20 mouse cellular contexts compared by ENCODE assay signal in genomic region chr3:52119216-52119615, GRCm38 (mm10).
"Had no signal": no experiment of that assay in that cellular context is flagged by ENCODE, and none has a peak within 500 bp of the region (broad histone marks: within the 10 kb centered on the region; RNA-seq: fewer than 3 reads in every experiment).

No protein-coding gene starts in this region.

- H3K9ac ChIP-seq: hindbrain, embryonic 14.5 days; limb, embryonic 12.5 days; limb, embryonic 15.5 days; liver, embryonic 14.5 days; lung, embryonic 15.5 days; stomach, embryonic 15.5 days had no signal

- H3K27me3 ChIP-seq: limb, embryonic 12.5 days; limb, embryonic 15.5 days; lung, embryonic 15.5 days; stomach, embryonic 15.5 days had no signal

- DNase-seq: left cerebral cortex, postnatal 4 days; lung, adult 18-20 months; lung, postnatal 14 days; lung, postnatal 4 days; midbrain, embryonic 14.5 days; right cerebral cortex, adult 18-20 months; right cerebral cortex, postnatal 25 days; spleen, adult 18-20 months; thymus, adult 18-20 months; thymus, postnatal 36 days had no signal

- H3K4me1 ChIP-seq: lung, embryonic 15.5 days; stomach, embryonic 15.5 days had no signal

- H3K9me3 ChIP-seq: limb, embryonic 12.5 days; limb, embryonic 15.5 days; lung, embryonic 15.5 days; stomach, embryonic 15.5 days had no signal

- H3K36me3 ChIP-seq: limb, embryonic 12.5 days; limb, embryonic 15.5 days; lung, embryonic 15.5 days; stomach, embryonic 15.5 days had no signal

- H3K4me3 ChIP-seq: limb, embryonic 12.5 days; limb, embryonic 15.5 days; lung, embryonic 15.5 days; stomach, embryonic 15.5 days had no signal

- ATAC-seq: hindbrain, postnatal 0 days; inflammation-experienced regulatory T-cells, adult 6 months; intestine, embryonic 16.5 days had no signal

- H3K4me2 ChIP-seq: hindbrain, embryonic 14.5 days; limb, embryonic 12.5 days; limb, embryonic 15.5 days; lung, embryonic 15.5 days; midbrain, embryonic 11.5 days; stomach, embryonic 15.5 days had no signal

- H3K27ac ChIP-seq: hindbrain, embryonic 14.5 days; hindbrain, postnatal 0 days; limb, embryonic 12.5 days; limb, embryonic 15.5 days; liver, embryonic 14.5 days; lung, embryonic 15.5 days; stomach, embryonic 15.5 days had no signal
